Mouse (Mus musculus): ENCODE measurements around the gene Idh1. TPM values are rescaled to one million over a fixed set of nuclear protein-coding genes. Genes with fewer than 3 reads are reported as not detected.

The Idh1 gene
- polyA plus RNA-seq, 1 experiment, result 44.7 TPM

DNA sequence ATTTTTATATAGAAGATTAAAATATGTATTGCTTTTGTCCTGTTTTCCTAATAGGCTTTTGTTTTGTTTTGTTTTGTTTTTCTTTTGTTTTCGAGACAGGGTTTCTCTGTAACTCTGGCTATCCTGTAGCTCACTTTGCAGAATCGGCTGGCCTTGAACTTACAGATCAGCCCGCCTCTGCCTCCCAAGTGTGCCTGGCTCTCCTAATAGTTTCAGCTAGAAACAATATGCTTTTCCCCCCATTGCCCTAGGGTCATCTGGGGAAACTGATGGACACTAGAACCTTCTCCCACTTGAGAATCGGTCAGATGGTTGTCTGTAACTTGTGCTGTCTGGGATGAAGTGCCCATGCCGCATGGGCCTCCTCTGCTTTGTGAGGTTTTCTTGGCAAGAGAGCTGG, 30.2 kb downstream of the Idh1 start:
- Histone ChIP-seq H3K36me3 (ENCODE audit: control insufficient read depth, insufficient read depth) (peaks cover 31% of the 10 kb centered on the region), H3K4me2 (ENCODE audit: low read depth) (no peak overlapping the region), H3K79me2 (ENCODE audit: control insufficient read depth, insufficient read depth) (no peaks in the 10 kb centered on the region), H3ac (ENCODE audit: control insufficient read depth, insufficient read length) (no peak overlapping the region), H3K4me3 (no peak overlapping the region), H3K27me3 (ENCODE audit: control insufficient read depth, insufficient read depth, insufficient read length) (no peaks in the 10 kb centered on the region)
- TF ChIP-seq TCF3 (IDR thresholded peaks at IDR 0.05; ENCODE audit: insufficient read length, low read depth), result no peak
- no peak for TF ChIP-seq MYOG (IDR thresholded peaks at IDR 0.05; ENCODE audit: control insufficient read depth in 1 of 3, insufficient read depth in 1 of 3, insufficient read length in 2 of 3, low read depth in 2 of 3)
- no peak for TF ChIP-seq MAX (IDR thresholded peaks at IDR 0.05; ENCODE audit: low read depth)

- TF ChIP-seq CEBPB (IDR thresholded peaks at IDR 0.05; ENCODE audit: insufficient read depth, poor library complexity, severe bottlenecking) (no peak), E2F4 (IDR thresholded peaks at IDR 0.05; ENCODE audit: insufficient read depth) (no peak), MYOD1 (IDR thresholded peaks at IDR 0.05; ENCODE audit: control insufficient read depth in 1 of 3, insufficient read length in 2 of 3, low read depth in 2 of 3) (no peak), TCF12 (IDR thresholded peaks at IDR 0.05; ENCODE audit: insufficient read depth, poor library complexity, severe bottlenecking) (no peak), SRF (IDR thresholded peaks at IDR 0.05; ENCODE audit: control insufficient read depth, insufficient read length, low read depth) (no peak), MYOG (IDR thresholded peaks at IDR 0.05; ENCODE audit: control insufficient read depth in 1 of 3, insufficient read depth in 1 of 3, insufficient read length in 2 of 3, low read depth in 2 of 3) (no peak), POLR2A (IDR thresholded peaks at IDR 0.05; ENCODE audit: insufficient read length, low read depth) (no peak), MAX (IDR thresholded peaks at IDR 0.05; ENCODE audit: low read depth) (no peak), TCF3 (IDR thresholded peaks at IDR 0.05; ENCODE audit: insufficient read length, low read depth) (no peak), POLR2AphosphoS2 (IDR thresholded peaks at IDR 0.05; ENCODE audit: insufficient read length, low read depth) (no peak), USF1 (IDR thresholded peaks at IDR 0.05; ENCODE audit: low read depth) (no peak), REST (IDR thresholded peaks at IDR 0.05; ENCODE audit: insufficient read depth, insufficient read length) (no peak)
- Histone ChIP-seq H3K4me3 (no peak overlapping the region), H3ac (ENCODE audit: control insufficient read depth, insufficient read length) (no peak overlapping the region), H3K4me2 (ENCODE audit: low read depth) (no peak overlapping the region), H3K79me2 (ENCODE audit: control insufficient read depth, insufficient read depth) (no peaks in the 10 kb centered on the region), H3K27me3 (ENCODE audit: control insufficient read depth, insufficient read depth, insufficient read length) (no peaks in the 10 kb centered on the region), H3K36me3 (ENCODE audit: control insufficient read depth, insufficient read depth) (peaks cover 19% of the 10 kb centered on the region)
Measured at GRCm38 (mm10) chr1:65154814-65155213, 31.5 kb downstream of the Idh1 start.

- H3K79me2 ChIP-seq (ENCODE audit: control insufficient read depth, insufficient read depth), result no peaks in the 10 kb centered on the region
- H3K4me3 ChIP-seq, result no peak overlapping the region
- no peak overlapping the region for H3ac ChIP-seq (ENCODE audit: control insufficient read depth, insufficient read length)
- H3K4me2 ChIP-seq (ENCODE audit: low read depth), result no peak overlapping the region
- no peaks in the 10 kb centered on the region for H3K36me3 ChIP-seq (ENCODE audit: control insufficient read depth, insufficient read depth)
- no peaks in the 10 kb centered on the region for H3K27me3 ChIP-seq (ENCODE audit: control insufficient read depth, insufficient read depth, insufficient read length)
- TF ChIP-seq POLR2A (IDR thresholded peaks at IDR 0.05; ENCODE audit: insufficient read length, low read depth), result no peak
- TF ChIP-seq E2F4 (IDR thresholded peaks at IDR 0.05; ENCODE audit: insufficient read depth), result no peak
- no peak for TF ChIP-seq MYOD1 (IDR thresholded peaks at IDR 0.05; ENCODE audit: control insufficient read depth in 1 of 3, insufficient read length in 2 of 3, low read depth in 2 of 3)
- TF ChIP-seq POLR2AphosphoS2 (IDR thresholded peaks at IDR 0.05; ENCODE audit: insufficient read length, low read depth), result no peak
- TF ChIP-seq REST (IDR thresholded peaks at IDR 0.05; ENCODE audit: insufficient read depth, insufficient read length), result no peak
- TF ChIP-seq TCF3 (IDR thresholded peaks at IDR 0.05; ENCODE audit: insufficient read length, low read depth), result no peak
Measured at GRCm38 (mm10) chr1:65147971-65148370, 38.3 kb downstream of the Idh1 start.

- no peaks in the 10 kb centered on the region for H3K36me3 ChIP-seq (ENCODE audit: control insufficient read depth, insufficient read depth)
Measured at GRCm38 (mm10) chr1:65147326-65147725, 39.0 kb downstream of the Idh1 start.

DNA sequence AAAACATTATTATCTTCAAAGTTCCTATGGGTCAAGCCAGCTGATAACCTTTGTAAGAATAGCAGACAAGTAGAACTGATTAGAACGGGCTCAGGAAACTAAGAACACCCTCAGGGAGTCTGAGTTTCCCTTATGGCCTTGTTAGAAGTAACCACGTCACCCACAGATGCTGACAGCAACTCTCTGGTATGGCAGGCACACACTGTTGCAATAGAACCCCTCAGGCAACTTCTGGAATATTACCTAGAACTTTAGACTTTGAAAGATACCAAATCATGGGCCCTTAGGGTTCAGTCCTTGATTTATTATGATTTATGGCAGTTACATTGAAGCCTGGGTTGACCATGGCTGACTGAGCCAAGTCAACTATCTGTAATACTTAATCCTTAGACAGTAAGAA, 39.7 kb downstream of the Idh1 start:
- no peak for TF ChIP-seq CEBPB (IDR thresholded peaks at IDR 0.05; ENCODE audit: insufficient read depth, poor library complexity, severe bottlenecking)
- no peak for TF ChIP-seq POLR2A (IDR thresholded peaks at IDR 0.05; ENCODE audit: insufficient read length, low read depth)
- no peak for TF ChIP-seq TCF12 (IDR thresholded peaks at IDR 0.05; ENCODE audit: insufficient read depth, poor library complexity, severe bottlenecking)
- no peak for TF ChIP-seq MYOG (IDR thresholded peaks at IDR 0.05; ENCODE audit: control insufficient read depth in 1 of 3, insufficient read depth in 1 of 3, insufficient read length in 2 of 3, low read depth in 2 of 3)
- no peak for TF ChIP-seq POLR2AphosphoS2 (IDR thresholded peaks at IDR 0.05; ENCODE audit: insufficient read length, low read depth)
- TF ChIP-seq TCF3 (IDR thresholded peaks at IDR 0.05; ENCODE audit: insufficient read length, low read depth), result no peak
- H3K36me3 ChIP-seq (ENCODE audit: control insufficient read depth, insufficient read depth), result no peaks in the 10 kb centered on the region
- H3K4me2 ChIP-seq (ENCODE audit: low read depth), result no peak overlapping the region
- no peak overlapping the region for H3ac ChIP-seq (ENCODE audit: control insufficient read depth, insufficient read length)
- no peak overlapping the region for H3K4me3 ChIP-seq
- no peaks in the 10 kb centered on the region for H3K79me2 ChIP-seq (ENCODE audit: control insufficient read depth, insufficient read depth)
- no peaks in the 10 kb centered on the region for H3K27me3 ChIP-seq (ENCODE audit: control insufficient read depth, insufficient read depth, insufficient read length)

More at GRCm38 (mm10) chr1:65147326-65147725, 39.0 kb downstream of the Idh1 start:
- Histone ChIP-seq H3K4me3 (no peak overlapping the region), H3ac (ENCODE audit: control insufficient read depth, insufficient read length) (no peak overlapping the region), H3K79me2 (ENCODE audit: control insufficient read depth, insufficient read depth) (no peaks in the 10 kb centered on the region), H3K27me3 (ENCODE audit: control insufficient read depth, insufficient read depth, insufficient read length) (no peaks in the 10 kb centered on the region), H3K4me2 (ENCODE audit: low read depth) (no peak overlapping the region)
- TF ChIP-seq MAX (IDR thresholded peaks at IDR 0.05; ENCODE audit: low read depth) (no peak), TCF3 (IDR thresholded peaks at IDR 0.05; ENCODE audit: insufficient read length, low read depth) (no peak), MYOG (IDR thresholded peaks at IDR 0.05; ENCODE audit: control insufficient read depth in 1 of 3, insufficient read depth in 1 of 3, insufficient read length in 2 of 3, low read depth in 2 of 3) (no peak), MYOD1 (IDR thresholded peaks at IDR 0.05; ENCODE audit: control insufficient read depth in 1 of 3, insufficient read length in 2 of 3, low read depth in 2 of 3) (no peak), E2F4 (IDR thresholded peaks at IDR 0.05; ENCODE audit: insufficient read depth) (no peak), REST (IDR thresholded peaks at IDR 0.05; ENCODE audit: insufficient read depth, insufficient read length) (no peak), SRF (IDR thresholded peaks at IDR 0.05; ENCODE audit: control insufficient read depth, insufficient read length, low read depth) (no peak), POLR2A (IDR thresholded peaks at IDR 0.05; ENCODE audit: insufficient read length, low read depth) (no peak), CEBPB (IDR thresholded peaks at IDR 0.05; ENCODE audit: insufficient read depth, poor library complexity, severe bottlenecking) (no peak), TCF12 (IDR thresholded peaks at IDR 0.05; ENCODE audit: insufficient read depth, poor library complexity, severe bottlenecking) (no peak), POLR2AphosphoS2 (IDR thresholded peaks at IDR 0.05; ENCODE audit: insufficient read length, low read depth) (no peak), USF1 (IDR thresholded peaks at IDR 0.05; ENCODE audit: low read depth) (no peak)

Data from myocyte (in vitro differentiated cells).